Mouse (Mus musculus) CH12.LX (cell line): ENCODE measurements around the gene Spz1. TPM values are rescaled to one million over a fixed set of nuclear protein-coding genes. Genes with fewer than 3 reads are reported as not detected.

Experiments
- DNase-seq: peaks from one replicate; pipeline ENCODE4 v3.0.0-alpha.2; 2013; ENCODE audit errors: extremely low read depth
- H3K27ac ChIP-seq: 2 replicates; pipeline ENCODE4 v1.5.1; 2012; ENCODE audit warnings: low read depth, mild to moderate bottlenecking, control low read depth, moderate library complexity; ENCODE audit not compliant: insufficient read depth
- H3K27me3 ChIP-seq: replicated peaks from 2 replicates; pipeline ENCODE3; 2012; ENCODE audit warnings: inconsistent platforms
- H3K36me3 ChIP-seq, 2 experiments: replicated peaks in 1 of 2; 2 replicates each; pipeline versions ENCODE3 to v1.6.1; 2012; ENCODE audit warnings: inconsistent platforms in 1 of 2, low read length in 1 of 2, mild to moderate bottlenecking in 1 of 2, mixed read lengths in 1 of 2, moderate library complexity in 1 of 2; ENCODE audit not compliant: control insufficient read depth in 1 of 2, insufficient read depth in 1 of 2
- H3K4me1 ChIP-seq, 2 experiments: 2 replicates each; pipeline ENCODE4 v1.6.1; 2012; ENCODE audit warnings: inconsistent platforms in 1 of 2, moderate library complexity in 1 of 2; ENCODE audit not compliant: insufficient read depth in 2 of 2, control insufficient read depth in 1 of 2
- H3K4me2 ChIP-seq: 2 replicates; pipeline ENCODE4 v1.6.1; 2012; ENCODE audit warnings: low read depth, mild to moderate bottlenecking, control low read depth; ENCODE audit not compliant: poor library complexity, insufficient read depth, severe bottlenecking
- H3K4me3 ChIP-seq, 3 experiments: fragments of 150-350 bp in 1 of 3; sonication (generic) in 1 of 3; replicated peaks in 1 of 3; 2 replicates each; pipeline versions ENCODE3 to v1.5.1; 2011 to 2012; ENCODE audit warnings: low read depth in 2 of 3, low read length in 2 of 3, mild to moderate bottlenecking in 2 of 3, moderate library complexity in 2 of 3, control low read depth in 1 of 3, improper control_type of control experiment in 1 of 3, inconsistent platforms in 1 of 3, mixed read lengths in 1 of 3; ENCODE audit not compliant: poor library complexity in 1 of 3
- H3K79me2 ChIP-seq: replicated peaks from 2 replicates; pipeline ENCODE4 v1.6.1; 2012; ENCODE audit warnings: mild to moderate bottlenecking, moderate library complexity; ENCODE audit not compliant: control insufficient read depth, poor library complexity, insufficient read depth, severe bottlenecking; ENCODE audit errors: extremely low read depth
- H3K9ac ChIP-seq: 2 replicates; pipeline ENCODE4 v1.6.1; 2012; ENCODE audit warnings: low read depth, mild to moderate bottlenecking, control low read depth, moderate library complexity; ENCODE audit not compliant: insufficient read depth
- H3K9me3 ChIP-seq: replicated peaks from 2 replicates; pipeline ENCODE3; 2012; ENCODE audit warnings: low read length, inconsistent platforms, mixed read lengths
- BHLHE40 ChIP-seq: IDR thresholded peaks from 2 replicates; pipeline ENCODE4 v1.6.1; 2011; ENCODE audit warnings: mild to moderate bottlenecking, low read depth, low read length, improper control_type of control experiment
- ELF1 ChIP-seq: IDR thresholded peaks from 2 replicates; pipeline ENCODE4 v1.6.1; 2014; ENCODE audit warnings: low read depth, mild to moderate bottlenecking, inconsistent platforms, low read length, improper control_type of control experiment
- EP300 ChIP-seq: IDR thresholded peaks from 2 replicates; pipeline ENCODE4 v1.6.1; 2011; ENCODE audit warnings: low read length, improper control_type of control experiment
- ETS1 ChIP-seq: conservative IDR thresholded peaks from 2 replicates; pipeline ENCODE4 v1.6.1; 2012; ENCODE audit warnings: low read depth, mild to moderate bottlenecking, inconsistent platforms, low read length, improper control_type of control experiment, moderate library complexity
- GABPA ChIP-seq: IDR thresholded peaks from 2 replicates; pipeline ENCODE4 v1.6.1; 2012; ENCODE audit warnings: low read depth, low read length, improper control_type of control experiment, inconsistent platforms; ENCODE audit not compliant: insufficient replicate concordance
- JUN ChIP-seq: IDR thresholded peaks from 2 replicates; pipeline ENCODE4 v1.6.1; 2011; ENCODE audit warnings: low read depth, mild to moderate bottlenecking, low read length, improper control_type of control experiment, moderate library complexity; ENCODE audit not compliant: insufficient read depth
- JUND ChIP-seq: conservative IDR thresholded peaks from 2 replicates; pipeline ENCODE4 v1.6.1; 2011; ENCODE audit warnings: low read depth, low read length, improper control_type of control experiment
- MAFK ChIP-seq: IDR thresholded peaks from 2 replicates; pipeline ENCODE4 v1.6.1; 2011; ENCODE audit warnings: low read length, improper control_type of control experiment; ENCODE audit not compliant: insufficient replicate concordance
- MAX ChIP-seq: IDR thresholded peaks from 2 replicates; pipeline ENCODE4 v1.6.1; 2011; ENCODE audit warnings: low read length, improper control_type of control experiment
- MEF2A ChIP-seq: IDR thresholded peaks from 2 replicates; pipeline ENCODE4 v1.6.1; 2014; ENCODE audit warnings: low read depth, mild to moderate bottlenecking, inconsistent platforms, low read length, improper control_type of control experiment, borderline replicate concordance
- MXI1 ChIP-seq: IDR thresholded peaks from 2 replicates; pipeline ENCODE4 v1.6.1; 2011; ENCODE audit warnings: mild to moderate bottlenecking, low read depth, low read length, improper control_type of control experiment
- MYC ChIP-seq: IDR thresholded peaks from 2 replicates; pipeline ENCODE4 v1.6.1; 2011; ENCODE audit warnings: low read depth, mild to moderate bottlenecking, improper control_type of control experiment, low read length
- NELFE ChIP-seq: IDR thresholded peaks from 2 replicates; pipeline ENCODE4 v1.6.1; 2011; ENCODE audit warnings: low read depth, low read length, improper control_type of control experiment
- NRF1 ChIP-seq: IDR thresholded peaks from 2 replicates; pipeline ENCODE4 v1.6.1; 2014; ENCODE audit warnings: low read depth, mild to moderate bottlenecking, inconsistent platforms, low read length, improper control_type of control experiment, moderate library complexity
- RAD21 ChIP-seq: IDR thresholded peaks from 2 replicates; pipeline ENCODE4 v1.6.1; 2011; ENCODE audit warnings: low read depth, mild to moderate bottlenecking, low read length, improper control_type of control experiment, moderate library complexity
- RCOR1 ChIP-seq: conservative IDR thresholded peaks from 2 replicates; pipeline ENCODE4 v1.6.1; 2012; ENCODE audit warnings: low read depth, mild to moderate bottlenecking, inconsistent platforms, low read length, improper control_type of control experiment
- TCF12 ChIP-seq: IDR thresholded peaks from 2 replicates; pipeline ENCODE4 v1.6.1; 2014; ENCODE audit warnings: low read depth, mild to moderate bottlenecking, inconsistent platforms, low read length, improper control_type of control experiment
- USF2 ChIP-seq: conservative IDR thresholded peaks from 2 replicates; pipeline ENCODE4 v1.6.1; 2011; ENCODE audit warnings: low read depth, low read length, improper control_type of control experiment
- ZC3H11A ChIP-seq: IDR thresholded peaks from 2 replicates; pipeline ENCODE4 v1.6.1; 2012; ENCODE audit warnings: low read depth, mild to moderate bottlenecking, inconsistent platforms, low read length, improper control_type of control experiment
- ZKSCAN1 ChIP-seq: IDR thresholded peaks from 2 replicates; pipeline ENCODE4 v1.6.1; 2012; ENCODE audit warnings: low read depth, inconsistent platforms, low read length, improper control_type of control experiment, borderline replicate concordance
- ZMIZ1 ChIP-seq: IDR thresholded peaks from 2 replicates; pipeline ENCODE4 v1.6.1; 2012; ENCODE audit warnings: low read depth, mild to moderate bottlenecking, inconsistent platforms, low read length, improper control_type of control experiment
- ZNF384 ChIP-seq: IDR thresholded peaks from 2 replicates; pipeline ENCODE4 v1.6.1; 2012; ENCODE audit warnings: low read depth, low read length, improper control_type of control experiment, inconsistent platforms
- dilution Hi-C: fragments of 300-500 bp; cut with MboI; formaldehyde crosslinking; loops from 2 replicates; pipeline ENCODE4 v1.14.3; 2020; ENCODE audit warnings: low sequenced_read_pairs; ENCODE audit not compliant: extremely low pct_unique_long_range_greater_than_20kb, extremely low pct_ligation_motif_present
- in situ Hi-C: fragments of 300-500 bp; cut with MboI; formaldehyde crosslinking; loops from 3 replicates; pipeline ENCODE4 v1.14.3; 2019; ENCODE audit warnings: low sequenced_read_pairs, low pct_ligation_motif_present, low pct_unique_long_range_greater_than_20kb, mixed read lengths
- polyA plus RNA-seq: library from polyadenylated mRNA; unstranded; fragments of >175 nt; gene quantifications from 2 replicates; pipeline ENCODE4 v1.2.1, GENCODE M21; 2012; ENCODE audit warnings: low read depth; ENCODE audit not compliant: insufficient read length
- total RNA-seq, 2 experiments: library from RNA; depleted of rRNA; stranded (reverse); fragments of 300-350 nt in 1 of 2; fragments of >200 nt in 1 of 2; gene quantifications; 2 replicates each; pipeline ENCODE4 v1.2.3; 2012 to 2014

Spz1 gene
- total and polyA plus RNA-seq, 3 experiments, result not detected

- no peak for DNase-seq
- peaks cover 0 to 3% of the 10 kb centered on the region in 2 experiments; a peak in 1 of 4 replicates for H3K4me1 ChIP-seq
- H3K9me3 ChIP-seq, result no peaks in the 10 kb centered on the region
- in situ Hi-C loops, result no loop called here
- no peaks in the 10 kb centered on the region for H3K27me3 ChIP-seq
- TF ChIP-seq RCOR1, result no peak
- no peak for TF ChIP-seq ZNF384
- TF ChIP-seq TCF12, result no peak
- TF ChIP-seq MAFK, result no peak
- no peak for TF ChIP-seq ZMIZ1
- TF ChIP-seq MXI1, result no peak
- no peak for TF ChIP-seq ELF1
- no peak for TF ChIP-seq ZKSCAN1
- TF ChIP-seq RAD21, result no peak
- TF ChIP-seq GABPA, result no peak
- no peak for TF ChIP-seq ETS1
- TF ChIP-seq EP300, result no peak
- TF ChIP-seq BHLHE40, result no peak
- no peak for TF ChIP-seq MAX
- TF ChIP-seq MYC, result no peak
- no peak for TF ChIP-seq JUND
- no peak for TF ChIP-seq NELFE
- dilution Hi-C loops, result no loop called here
- H3K27ac ChIP-seq, result no peak overlapping the region
- H3K4me2 ChIP-seq, result no peak overlapping the region
- H3K9ac ChIP-seq, result no peak overlapping the region
- no peaks in the 10 kb centered on the region for H3K79me2 ChIP-seq
- no peak overlapping the region for H3K4me3 ChIP-seq
- H3K36me3 ChIP-seq, result no peaks in the 10 kb centered on the region
These were observed 36.8 kb downstream of the Spz1 start for GRCm38 (mm10) chr13:92539126-92539525.

GRCm38 (mm10) chr13:92533801-92534200, 42.2 kb downstream of the Spz1 start:
- no peak overlapping the region for H3K9ac ChIP-seq
- H3K9me3 ChIP-seq, result no peaks in the 10 kb centered on the region
- no peaks in the 10 kb centered on the region for H3K27me3 ChIP-seq
- H3K4me3 ChIP-seq, result no peak overlapping the region
- in situ Hi-C loops (no loop called here), dilution Hi-C loops (no loop called here)
- no peak overlapping the region for H3K27ac ChIP-seq
- peaks cover 0 to 12% of the 10 kb centered on the region in 2 experiments; a peak in 3 of 4 replicates for H3K4me1 ChIP-seq
- no peak for TF ChIP-seq ZC3H11A
- no peak for TF ChIP-seq MXI1
- no peak for TF ChIP-seq RCOR1
- TF ChIP-seq USF2, result no peak
- no peak for TF ChIP-seq MAFK
- no peak for TF ChIP-seq ZMIZ1
- no peak for TF ChIP-seq MEF2A
- TF ChIP-seq JUN, result no peak
- no peak for TF ChIP-seq NRF1
- H3K4me2 ChIP-seq, result no peak overlapping the region
- peaks cover 0 to 3% of the 10 kb centered on the region in 2 experiments for H3K36me3 ChIP-seq
- no peaks in the 10 kb centered on the region for H3K79me2 ChIP-seq
- no peak for DNase-seq
